Mouse (Mus musculus) C2C12 (cell line): ENCODE results near the gene Pigl.

ENCODE experiments used
- CTCF ChIP-seq: IDR thresholded peaks from one replicate; pipeline ENCODE4 v1.5.1; 2011; ENCODE audit not compliant: control insufficient read depth, insufficient read depth, insufficient read length
- FOSL1 ChIP-seq: IDR thresholded peaks from one replicate; pipeline ENCODE4 v1.8.0; 2011; ENCODE audit warnings: mild to moderate bottlenecking, low read length; ENCODE audit not compliant: poor library complexity, insufficient read depth, severe bottlenecking
- USF1 ChIP-seq: IDR thresholded peaks from one replicate; pipeline ENCODE4 v1.6.1; 2011; ENCODE audit warnings: low read depth, mild to moderate bottlenecking, control low read depth, moderate library complexity

DNA sequence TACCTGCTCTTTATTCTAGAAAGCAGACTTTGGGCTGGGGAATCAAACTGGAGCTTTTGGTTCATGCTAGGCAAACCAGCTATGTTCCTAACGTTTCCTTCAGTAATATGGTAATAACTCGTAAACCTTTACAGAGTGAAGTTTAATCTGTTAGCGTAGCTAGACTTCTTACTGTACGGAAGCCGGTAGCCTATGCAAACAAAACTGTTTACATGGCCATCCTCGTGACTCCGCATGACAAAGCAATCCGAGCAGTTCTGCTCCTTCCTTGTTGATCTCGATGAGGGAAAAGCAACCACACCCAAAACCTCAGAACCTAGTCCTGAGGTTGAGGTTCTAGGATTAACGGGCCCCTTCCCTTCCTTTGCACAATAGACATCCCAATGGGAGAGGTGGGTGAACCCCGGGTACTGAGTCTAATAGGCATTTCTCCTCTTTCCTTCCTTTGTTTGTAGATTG, 92.0 kb downstream of the Pigl start:
- TF ChIP-seq CTCF (no peak), USF1 (peak; percentile 58), FOSL1 (no peak)
